Mouse (Mus musculus): ENCODE results near the gene Rasa4. TPM values are rescaled to one million over a fixed set of nuclear protein-coding genes. Genes with fewer than 3 reads are reported as not detected.
"Not testable (repeated sequence)": the region's sequence is repeated elsewhere in the genome, so short reads cannot be mapped to it uniquely, and the experiment has no call there.

The Rasa4 gene
- total RNA-seq (2021), result 1 to 10 TPM; 3.5 to 5.0 TPM

DNA sequence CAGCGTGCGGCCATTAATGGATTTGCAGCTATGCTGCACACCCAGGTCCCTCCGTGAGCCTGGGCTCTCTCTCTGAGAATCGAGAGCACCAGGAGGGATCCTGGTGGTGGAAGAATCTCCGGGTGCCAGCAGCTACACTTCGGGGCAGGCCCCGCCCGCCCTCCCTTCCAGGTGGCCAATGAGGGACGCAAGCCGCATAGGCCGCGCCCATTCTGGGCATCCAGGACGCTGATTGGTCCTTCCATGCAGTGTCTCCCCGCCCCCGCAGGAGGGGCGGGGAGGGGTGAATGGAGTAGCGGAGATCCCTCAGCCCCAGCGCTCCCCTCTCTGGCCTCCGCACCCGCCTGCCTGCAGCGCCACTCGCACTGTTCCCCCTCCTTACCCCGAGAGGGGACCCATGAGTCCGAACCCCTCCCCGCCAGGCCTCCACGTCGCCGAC, at the start of gene Rasa4:
Rasa4 (plus strand) TSS at position 248 of the 439 bp plus-strand sequence.
- DNase-seq (ENCODE audit: low spot score in 2 of 2), result peak; percentile 90 to 96
- intact Hi-C loops (cut with DNase I), result no loop called here

DNA sequence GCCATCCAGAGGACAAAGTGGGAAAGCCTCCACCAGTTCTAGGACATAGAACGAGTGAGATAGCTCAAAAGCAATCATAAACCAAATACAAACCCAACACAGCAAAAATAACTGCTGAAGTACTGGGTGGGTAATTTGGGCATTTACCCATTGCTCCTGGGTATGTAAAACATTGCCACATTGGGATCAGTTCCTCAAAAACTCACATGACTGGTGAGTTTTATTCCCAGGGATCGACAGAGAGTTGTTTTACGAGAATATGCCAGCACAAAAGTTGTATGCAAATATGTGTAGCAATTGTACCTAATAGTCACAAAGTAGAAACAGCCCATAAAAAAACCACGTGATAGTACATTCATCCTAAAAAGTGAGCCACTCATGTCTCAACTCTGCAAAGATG, 48.8 kb upstream of the Rasa4 start:
- intact Hi-C loops (cut with DNase I), result no loop called here
- DNase-seq (ENCODE audit: low spot score in 2 of 2), result no peak

DNA sequence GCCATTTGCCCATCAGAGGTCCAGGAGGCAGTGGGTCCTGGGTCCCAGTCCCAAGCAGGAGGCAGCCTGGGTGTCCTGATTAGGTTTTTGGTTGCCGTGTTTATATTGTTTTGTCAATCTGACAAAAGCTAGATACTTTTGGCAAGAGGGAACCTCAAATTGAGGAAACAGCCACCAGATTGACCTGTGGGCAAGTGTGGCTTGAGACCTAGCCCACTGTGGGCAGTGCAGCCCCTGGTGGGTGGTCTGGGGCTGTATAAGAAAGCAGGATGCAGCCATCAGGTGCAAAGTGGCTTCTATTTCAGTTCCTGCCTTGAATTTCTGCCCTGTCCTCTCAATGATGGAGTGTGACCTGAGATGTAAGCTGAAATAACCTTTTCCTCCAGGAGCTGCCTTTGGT, 48.4 kb upstream of the Rasa4 start:
- intact Hi-C loops (cut with DNase I), result no loop called here
- DNase-seq (ENCODE audit: low spot score in 2 of 2), result no peak

DNA sequence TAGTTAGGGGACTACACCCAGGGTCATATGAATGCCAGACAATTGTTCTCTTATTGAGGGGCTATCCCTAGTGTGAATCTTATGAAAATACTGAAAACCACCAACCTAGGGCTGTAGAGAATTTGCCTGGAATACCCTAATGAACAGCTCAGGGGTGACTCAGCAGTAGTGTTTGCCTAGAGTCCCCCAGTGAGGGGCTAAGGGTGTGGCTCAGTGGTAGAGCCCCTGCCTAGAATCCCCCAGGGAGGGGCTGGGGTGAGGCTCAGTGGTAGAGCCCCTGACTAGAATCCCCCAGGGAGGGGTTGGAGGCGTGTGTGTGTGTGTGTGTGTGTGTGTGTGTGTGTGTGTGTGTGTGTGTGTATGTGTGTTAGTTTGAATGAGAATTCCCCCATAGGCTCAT, 47.0 kb upstream of the Rasa4 start:
- intact Hi-C loops (cut with DNase I), result no loop called here
- no peak for DNase-seq (ENCODE audit: low spot score in 2 of 2)

DNA sequence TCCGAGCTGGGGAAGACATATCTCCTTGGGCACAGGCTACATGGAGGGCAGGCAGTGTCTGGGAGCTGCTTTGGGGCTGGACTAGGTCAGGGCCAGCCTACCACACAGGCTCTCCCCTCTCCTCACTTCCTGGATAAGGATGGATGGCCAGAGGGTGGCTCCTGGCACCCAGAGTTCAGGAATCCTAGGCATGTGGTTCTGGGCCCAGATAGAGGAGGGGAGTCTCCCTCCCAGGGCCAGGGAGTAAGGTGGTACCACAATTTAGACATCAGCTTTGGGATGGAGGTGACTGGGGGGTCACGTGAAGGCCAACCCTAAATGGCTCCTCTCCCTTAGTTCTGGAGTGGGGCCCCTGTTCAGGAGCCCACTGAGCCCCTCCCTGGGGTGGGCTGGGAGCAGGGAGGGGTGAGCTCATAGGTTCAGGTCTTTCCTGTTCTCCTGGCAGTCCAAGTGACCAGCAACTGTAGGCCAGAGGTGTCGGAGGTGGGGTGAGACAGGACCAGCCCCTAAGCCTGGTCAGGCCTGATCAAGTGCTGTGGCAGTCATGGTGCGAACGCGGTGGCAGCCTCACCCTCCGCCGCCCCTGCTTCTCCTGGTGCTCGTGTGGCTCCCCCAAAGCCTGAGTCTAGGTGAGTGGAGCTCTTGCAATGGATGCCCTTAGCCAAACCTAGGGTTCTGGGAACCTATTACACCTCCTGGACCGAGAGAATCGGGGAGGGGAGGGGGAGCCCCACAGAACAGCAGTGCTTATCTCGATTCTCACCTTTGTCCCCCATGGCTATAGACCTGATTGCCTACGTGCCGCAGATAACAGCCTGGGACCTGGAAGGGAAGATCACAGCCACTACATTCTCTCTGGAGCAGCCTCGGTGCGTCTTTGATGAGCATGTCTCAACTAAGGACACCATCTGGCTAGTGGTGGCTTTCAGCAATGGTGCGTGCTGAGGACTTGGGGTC, 45.2 kb upstream of the Rasa4 start, which contains the start of gene Upk3b:
Upk3b (plus strand) TSS at position 239 of the 957 bp plus-strand sequence.
- intact Hi-C loops (cut with DNase I), result no loop called here
- no peak for DNase-seq (ENCODE audit: low spot score in 2 of 2)

DNA sequence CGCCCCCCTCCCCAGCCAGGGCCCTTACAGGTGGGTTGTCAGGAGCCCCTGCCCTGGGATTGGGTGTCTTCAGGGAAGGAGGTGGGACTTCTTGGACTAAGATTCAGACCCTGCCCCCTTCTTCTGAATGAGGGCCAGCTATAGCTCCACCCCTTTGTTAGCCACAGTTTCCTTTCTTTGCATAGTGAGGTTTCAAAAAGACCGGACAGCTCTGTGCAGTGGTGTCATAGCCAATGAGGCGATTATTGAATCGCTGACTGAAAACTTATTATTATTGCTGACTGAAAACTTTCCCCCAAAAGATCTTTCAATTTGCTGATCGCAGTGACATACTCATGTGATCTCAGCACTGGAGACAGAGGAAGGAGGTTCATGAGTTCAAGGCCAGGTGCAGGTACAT, 43.5 kb upstream of the Rasa4 start:
- DNase-seq (ENCODE audit: low spot score in 2 of 2), result no peak
- intact Hi-C loops (cut with DNase I), result no loop called here

DNA sequence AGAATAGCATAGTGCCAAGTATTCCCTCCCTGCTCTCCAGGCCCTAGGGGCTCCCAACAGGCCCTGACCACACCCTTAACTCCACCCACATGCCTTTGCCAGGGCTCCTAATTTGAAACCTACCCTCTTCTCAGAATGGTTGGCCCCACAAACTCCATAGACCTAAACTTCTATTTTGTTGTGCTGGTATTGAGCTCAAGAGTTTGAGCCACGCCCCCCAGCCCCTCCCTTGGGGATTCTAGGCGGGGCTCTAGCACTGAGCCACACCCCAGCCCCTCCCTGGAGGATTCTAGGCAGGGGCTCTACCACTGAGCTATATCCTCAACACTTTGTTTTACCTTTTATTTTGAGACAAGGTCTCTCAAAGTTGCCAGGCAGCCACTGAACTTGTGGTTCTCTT, 42.5 kb upstream of the Rasa4 start:
- intact Hi-C loops (cut with DNase I), result no loop called here

DNA sequence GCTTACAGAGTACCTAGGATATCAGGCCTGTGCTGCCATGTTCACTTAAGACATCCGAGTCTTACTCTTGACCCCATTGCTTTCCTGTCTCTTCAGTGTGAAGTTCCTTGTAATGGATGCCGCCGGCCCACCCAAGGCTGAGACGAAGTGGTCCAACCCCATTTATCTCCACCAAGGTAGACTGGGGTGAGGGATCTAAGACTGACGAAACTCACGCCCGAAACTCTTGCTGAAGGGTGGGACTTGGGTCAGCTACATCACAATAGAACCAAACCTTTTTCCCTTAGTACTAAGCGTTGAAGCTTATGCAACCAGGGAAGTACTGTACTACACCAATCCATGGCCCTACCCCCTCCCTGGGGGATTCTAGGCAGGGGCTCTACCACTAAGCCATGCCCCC, 42.0 kb upstream of the Rasa4 start:
- intact Hi-C loops (cut with DNase I), result no loop called here
- no peak for DNase-seq (ENCODE audit: low spot score in 2 of 2)

More for the DNA sequence above, 42.5 kb upstream of the Rasa4 start:
- DNase-seq (ENCODE audit: low spot score in 2 of 2), result no peak

DNA sequence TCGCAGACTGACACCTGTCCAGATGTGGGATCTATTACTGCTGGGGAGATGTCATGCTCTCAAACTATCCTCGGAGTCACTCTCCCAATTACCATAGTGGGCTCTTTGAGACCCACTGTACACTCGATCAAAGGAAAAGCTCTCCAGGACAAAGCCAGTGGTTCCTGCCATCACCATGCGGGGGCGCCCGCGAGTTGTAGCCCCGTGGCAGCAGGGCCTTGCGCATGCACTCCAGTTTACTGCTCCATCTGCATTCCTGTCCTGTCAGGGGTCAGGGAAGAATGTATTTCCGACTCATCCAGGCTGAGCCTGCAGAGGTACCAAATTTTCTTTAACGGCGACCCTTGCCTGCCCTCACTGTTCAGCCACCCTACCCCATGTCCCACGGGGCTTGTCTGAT, 38.9 kb upstream of the Rasa4 start:
- intact Hi-C loops (cut with DNase I), result no loop called here
- DNase-seq (ENCODE audit: low spot score in 2 of 2), result no peak

DNA sequence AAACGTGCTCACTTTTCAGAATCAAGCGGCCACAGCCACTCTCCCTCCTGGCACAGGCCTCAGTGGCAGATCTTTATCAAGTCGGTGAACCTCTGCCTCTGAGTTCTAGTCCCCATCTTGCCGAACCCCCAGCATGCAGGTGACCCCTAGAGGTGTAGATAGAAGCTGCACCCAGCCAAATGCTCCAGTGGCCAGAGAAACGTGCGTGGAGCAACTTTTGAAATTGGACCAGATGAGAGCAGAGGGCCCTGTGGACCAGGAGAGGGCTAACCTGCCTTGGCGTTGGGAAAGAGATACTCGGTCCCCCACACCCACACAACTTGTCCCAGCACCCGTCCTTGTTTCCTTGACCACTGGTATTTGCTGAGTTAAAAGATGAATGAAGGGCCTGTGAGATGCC, 38.3 kb upstream of the Rasa4 start:
- no peak for DNase-seq (ENCODE audit: low spot score in 2 of 2)
- intact Hi-C loops (cut with DNase I), result no loop called here

DNA sequence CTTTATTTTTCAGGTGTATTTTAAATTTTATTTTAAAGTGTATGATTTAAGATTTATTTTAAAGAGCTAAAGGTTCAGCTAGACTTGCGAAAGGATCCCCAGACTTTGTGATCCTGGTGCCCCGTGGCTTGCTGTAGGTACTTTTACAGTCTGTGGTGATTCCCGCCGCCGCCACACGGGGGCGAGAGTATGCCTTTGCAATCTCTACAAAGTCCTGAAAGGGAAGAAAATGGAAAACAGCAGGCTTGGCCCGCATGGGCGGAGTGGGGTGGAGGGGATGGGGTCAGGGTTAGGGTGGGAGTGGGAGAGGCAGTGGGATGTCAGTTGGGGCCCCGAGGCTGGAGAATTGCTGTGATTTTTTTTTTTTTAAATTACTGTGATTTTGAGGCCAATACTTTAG, 37.7 kb upstream of the Rasa4 start:
- peak; percentile 72 to 81 for DNase-seq (ENCODE audit: low spot score in 2 of 2)
- intact Hi-C loops (cut with DNase I), result no loop called here

DNA sequence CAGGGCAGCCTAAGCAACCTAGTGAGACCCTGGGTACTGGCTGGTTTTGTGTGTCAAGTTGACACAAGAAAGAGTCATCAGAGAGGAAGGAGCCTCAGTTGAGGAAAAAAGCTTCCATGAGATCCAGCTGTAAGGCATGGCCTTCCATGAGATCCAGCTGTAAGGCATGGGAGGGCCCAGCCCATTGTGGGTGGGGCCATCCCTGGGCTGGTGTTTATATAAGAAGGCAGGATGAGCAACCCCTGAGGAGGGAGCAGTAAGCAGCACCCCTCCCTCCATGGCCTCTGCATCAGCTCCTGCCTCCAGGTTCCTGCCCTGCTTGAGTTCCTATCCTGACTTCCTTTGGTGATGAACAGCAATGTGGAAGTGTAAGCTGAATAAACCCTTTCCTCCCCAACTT, 35.2 kb upstream of the Rasa4 start:
- DNase-seq (ENCODE audit: low spot score in 2 of 2); intact Hi-C loops (cut with DNase I): not testable (repeated sequence)

DNA sequence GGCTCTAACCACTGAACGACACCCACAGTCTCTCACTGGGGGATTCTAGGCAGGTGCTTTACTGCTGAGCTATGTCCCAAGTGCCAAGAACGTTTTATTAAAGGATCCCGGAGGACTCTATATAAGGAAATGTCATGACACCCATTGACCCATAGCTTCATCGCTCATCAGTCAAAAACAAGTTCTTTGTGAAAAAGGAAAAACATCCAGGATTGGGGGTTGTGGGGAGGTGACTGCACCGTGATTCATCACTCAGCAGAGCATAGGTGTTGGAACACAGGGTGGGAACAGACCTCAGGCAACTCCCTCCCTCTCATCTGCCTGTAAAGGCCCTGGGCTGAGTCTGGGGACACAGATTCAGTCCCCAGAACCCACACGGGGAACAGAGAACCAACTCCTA, 33.8 kb upstream of the Rasa4 start:
- intact Hi-C loops (cut with DNase I), result no loop called here

DNA sequence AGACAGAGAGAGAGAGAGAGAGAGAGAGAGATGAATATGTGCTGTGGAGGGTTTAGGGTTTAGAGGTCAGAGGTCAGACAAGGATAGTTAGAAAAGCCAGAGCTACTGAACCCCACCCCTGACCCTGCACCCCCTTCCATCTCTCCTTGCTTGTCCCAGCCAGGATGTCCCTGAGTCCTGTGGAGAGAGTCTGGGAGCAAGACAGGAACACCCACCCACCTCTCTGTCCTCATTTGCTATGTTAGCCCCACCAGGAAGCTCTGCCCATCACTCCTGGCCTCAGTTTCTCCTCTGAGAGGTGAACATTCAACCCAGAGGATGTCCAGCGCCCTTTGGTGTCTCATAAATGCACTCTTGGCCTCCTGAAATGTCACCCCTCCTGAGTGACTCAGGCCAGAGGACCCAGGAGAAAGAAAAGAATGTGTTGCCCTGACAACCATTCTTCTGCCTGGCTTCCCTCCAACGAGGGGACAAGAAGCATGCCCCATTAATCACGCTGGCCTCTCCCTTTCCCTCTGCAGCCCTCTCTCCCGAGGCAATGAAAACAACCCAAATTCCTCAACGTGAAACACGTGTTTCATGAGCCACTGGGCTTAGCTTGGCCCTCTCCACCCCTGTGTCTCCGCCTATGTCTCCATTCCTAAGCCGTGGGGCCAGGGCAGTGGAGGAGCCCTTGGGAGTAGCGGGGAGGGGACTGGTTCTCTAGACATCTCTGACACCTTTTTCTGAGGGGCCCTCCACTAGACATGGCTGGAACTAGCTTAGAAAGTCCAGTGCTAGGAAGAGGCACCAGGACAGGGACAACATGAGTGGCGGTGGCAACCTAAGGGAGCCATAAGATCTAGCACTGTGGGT, 32.3 kb upstream of the Rasa4 start:
- intact Hi-C loops (cut with DNase I), result no loop called here
- peak in 1 of 2 experiments; percentile 17 for DNase-seq (ENCODE audit: low spot score in 2 of 2)

More for the DNA sequence above, 33.8 kb upstream of the Rasa4 start:
- DNase-seq (ENCODE audit: low spot score in 2 of 2), result no peak

DNA sequence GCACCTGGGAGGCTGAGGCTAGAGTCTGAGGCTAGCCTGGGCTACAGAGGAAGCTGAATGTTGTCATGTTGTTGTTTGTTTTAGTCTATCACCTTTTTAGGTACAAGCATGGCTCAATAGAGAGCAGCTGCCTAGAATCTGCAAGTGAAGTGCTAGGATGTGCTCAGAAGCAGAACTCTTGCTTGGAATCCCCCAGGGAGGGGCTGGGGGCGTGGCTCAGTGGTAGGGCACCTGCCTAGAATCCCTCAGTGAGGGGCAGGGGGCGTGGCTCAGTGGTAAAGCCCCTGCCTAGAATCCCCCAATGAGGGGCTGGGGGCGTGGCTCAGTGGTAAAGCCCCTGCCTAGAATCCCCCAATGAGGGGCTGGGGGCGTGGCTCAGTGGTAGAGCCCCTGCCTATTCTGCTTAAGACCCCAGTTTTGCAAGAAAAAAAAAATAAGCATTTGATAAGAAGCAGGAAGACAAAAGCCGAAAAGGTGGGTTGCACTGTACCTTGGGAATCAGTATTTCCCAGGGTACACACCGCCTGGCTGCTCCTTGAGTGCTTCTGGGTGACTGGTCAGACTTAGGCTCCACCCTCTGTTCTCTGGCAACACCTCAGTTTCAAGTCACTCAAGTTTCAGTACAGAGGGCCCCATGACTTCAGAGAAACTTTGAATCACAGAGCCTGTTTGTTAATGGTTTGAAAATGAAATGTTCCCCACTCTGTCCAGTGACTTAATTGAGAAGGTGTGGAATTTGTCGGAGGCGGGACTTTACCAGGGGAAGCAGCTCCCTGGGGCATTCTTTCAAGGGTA, 30.7 kb upstream of the Rasa4 start:
- intact Hi-C loops (cut with DNase I), result no loop called here
- no peak for DNase-seq (ENCODE audit: low spot score in 2 of 2)

DNA sequence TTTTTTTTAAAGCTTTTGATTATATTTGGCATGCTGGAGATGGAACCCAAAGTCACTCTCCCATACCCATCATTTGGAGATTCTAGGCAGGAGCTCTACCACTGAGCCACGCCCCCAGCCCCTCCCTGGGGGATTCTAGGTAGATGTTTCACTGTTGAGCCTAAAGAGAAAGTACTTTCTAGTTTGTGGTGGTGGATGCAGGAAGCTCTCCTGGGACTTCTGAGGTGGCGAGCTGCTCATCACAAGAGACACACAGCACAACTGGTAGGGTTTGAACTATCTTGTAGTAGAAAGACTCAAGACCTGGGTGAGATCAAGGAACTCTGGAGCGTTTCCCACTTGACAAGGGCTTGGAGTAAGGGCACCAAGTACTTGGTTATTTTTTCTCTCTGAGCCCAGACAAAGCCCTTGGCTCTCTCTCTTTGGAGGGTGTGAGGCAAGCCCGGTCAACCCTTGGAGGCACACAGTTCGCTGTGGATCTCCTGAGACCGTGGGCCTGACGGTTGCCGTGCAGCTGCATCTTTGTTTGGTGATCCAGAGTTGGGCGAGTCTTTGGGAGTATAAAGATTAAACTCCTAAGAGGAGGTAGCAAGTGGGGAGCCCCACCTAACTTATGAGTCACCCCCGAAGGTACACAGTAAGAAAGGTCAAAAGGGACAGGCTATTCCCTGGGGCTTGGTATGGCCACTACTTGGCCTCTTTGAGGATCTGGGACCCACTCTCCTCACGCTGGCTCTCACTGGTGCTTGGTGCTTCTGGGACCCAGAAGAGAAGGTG, 29.2 kb upstream of the Rasa4 start, which contains the start of gene Upk3bl:
Upk3bl (plus strand) TSS at position 192 of the 777 bp plus-strand sequence.
- intact Hi-C loops (cut with DNase I), result no loop called here
- DNase-seq (ENCODE audit: low spot score in 2 of 2), result no peak

DNA sequence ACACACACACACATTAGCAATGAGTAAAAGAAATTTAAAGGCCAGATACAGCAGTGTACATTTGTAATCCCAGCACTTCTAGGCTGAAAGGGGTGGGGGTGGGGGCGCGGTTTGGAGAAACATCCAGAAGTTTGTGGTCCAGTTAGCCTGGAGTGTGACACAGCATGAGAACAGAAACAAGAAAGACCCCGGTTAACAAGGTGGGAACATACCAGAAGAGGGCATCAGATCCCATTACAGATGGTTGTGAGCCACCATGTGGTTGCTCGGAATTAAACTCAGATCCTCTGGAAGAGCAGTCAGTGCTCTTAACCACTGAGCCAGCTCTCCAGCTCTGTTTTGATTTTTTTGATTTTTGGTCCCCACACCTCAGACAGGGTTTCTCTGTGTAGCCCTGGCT, 27.7 kb upstream of the Rasa4 start:
- no peak for DNase-seq (ENCODE audit: low spot score in 2 of 2)
- intact Hi-C loops (cut with DNase I), result no loop called here

DNA sequence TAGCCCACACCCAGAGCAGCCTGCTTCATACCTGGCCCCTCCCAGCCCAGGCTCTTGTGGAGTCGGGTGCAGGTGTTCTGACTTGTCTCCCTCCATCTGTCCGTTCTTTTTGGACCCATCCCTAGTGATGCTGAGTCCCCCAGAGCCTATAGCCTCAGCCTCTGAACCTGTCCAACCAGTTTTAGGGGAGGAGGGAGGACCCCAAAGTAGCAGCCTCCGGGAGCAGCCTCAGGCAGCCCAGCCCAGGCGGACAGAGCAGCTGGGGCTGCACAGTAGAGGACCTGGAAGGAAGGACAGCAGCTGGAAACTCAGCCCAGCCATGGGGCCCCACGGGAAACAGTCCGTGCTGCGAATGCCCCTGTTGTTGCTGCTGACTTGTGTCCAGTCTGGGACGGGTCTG, 26.6 kb upstream of the Rasa4 start:
- intact Hi-C loops (cut with DNase I), result no loop called here
- no peak for DNase-seq (ENCODE audit: low spot score in 2 of 2)

DNA sequence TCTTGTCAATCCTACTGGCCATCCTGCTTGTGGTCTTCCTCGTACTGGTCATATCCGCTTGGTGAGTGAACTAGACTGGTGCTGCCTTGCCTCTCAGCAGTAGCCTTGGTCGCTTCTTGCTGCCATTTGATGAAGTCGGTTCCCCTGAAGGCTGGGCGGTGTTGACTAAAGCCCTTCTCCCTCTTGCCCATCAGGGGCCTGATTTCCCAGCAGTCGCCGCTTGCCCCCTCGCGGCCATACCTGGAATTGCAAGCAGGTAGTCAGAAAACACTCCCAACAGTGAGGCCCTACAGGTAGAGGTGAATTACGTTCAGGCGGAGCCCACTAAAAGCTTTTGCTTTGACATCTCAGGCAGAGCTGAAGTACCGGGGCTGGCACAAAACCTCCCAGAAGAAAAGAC, 22.1 kb upstream of the Rasa4 start:
- intact Hi-C loops (cut with DNase I), result loop anchor here (5.0 kb wide), 3 partner anchors 79 to 184 kb away; partner anchors contain the start of gene Zp3
- DNase-seq (ENCODE audit: low spot score in 2 of 2), result peak; percentile 63 to 73

Measured in left cerebral cortex, postnatal 25 days (tissue).